ENCODE assay signal across 10 mouse cellular contexts in genomic region chr5:90964316-90964715, GRCm38 (mm10). TPM values are rescaled to one million over a fixed set of nuclear protein-coding genes. Genes with fewer than 3 reads are reported as not detected.
DNase-seq lines count a peak whose midpoint lies in the region; ATAC-seq and TF ChIP-seq lines count a peak whose summit lies in the region.
"Had no signal": no experiment of that assay in that cellular context is flagged by ENCODE, and none has a peak within 500 bp of the region (broad histone marks: within the 10 kb centered on the region; RNA-seq: fewer than 3 reads in every experiment).

No protein-coding gene starts in this region.

- TF ChIP-seq POLR2A in ES-Bruce4 (IDR thresholded peaks at IDR 0.05; ENCODE audit: insufficient read depth, low read length): no peak
- TF ChIP-seq POLR2A in bone marrow, adult 2 months (IDR thresholded peaks at IDR 0.05; ENCODE audit: borderline replicate concordance, control insufficient read depth, low read depth, low read length): no peak

- no peak for ATAC-seq in hindbrain, postnatal 0 days
- ATAC-seq in hindbrain, embryonic 16.5 days: no peak
- ATAC-seq in liver, embryonic 14.5 days (ENCODE audit: insufficient read depth): no peak
- ATAC-seq in heart, embryonic 11.5 days (replicated peaks; ENCODE audit: insufficient number of reproducible peaks, low FRiP score, low TSS enrichment): no peak

- H3K27ac ChIP-seq in hindbrain, postnatal 0 days: no peak overlapping the region
- no peak overlapping the region for H3K27ac ChIP-seq in hindbrain, embryonic 16.5 days (ENCODE audit: low read depth, low read length)
- H3K27ac ChIP-seq in ES-Bruce4 (ENCODE audit: insufficient read depth, low read length): no peak overlapping the region
- H3K27ac ChIP-seq in bone marrow, adult 2 months (ENCODE audit: control insufficient read depth, insufficient read depth, low read depth, low read length, poor library complexity): no peak overlapping the region
- no peak overlapping the region for H3K27ac ChIP-seq in liver, embryonic 14.5 days
- H3K27ac ChIP-seq in heart, embryonic 11.5 days (ENCODE audit: low read depth, low read length): no peak overlapping the region
- H3K27ac ChIP-seq: macrophage had no signal

- no peak overlapping the region for H3K4me3 ChIP-seq in hindbrain, postnatal 0 days (ENCODE audit: low read length)
- H3K4me3 ChIP-seq in hindbrain, embryonic 16.5 days (ENCODE audit: low read length): no peak overlapping the region
- H3K4me3 ChIP-seq in ES-Bruce4 (ENCODE audit: low read depth, low read length): no peak overlapping the region
- no peak overlapping the region for H3K4me3 ChIP-seq in bone marrow, adult 2 months (replicated peaks; ENCODE audit: control insufficient read depth, low read depth, low read length)
- no peak overlapping the region for H3K4me3 ChIP-seq in liver, embryonic 14.5 days (ENCODE audit: insufficient read depth in 1 of 2, low read depth in 2 of 2, low read length in 2 of 2)
- no peak overlapping the region for H3K4me3 ChIP-seq in heart, embryonic 11.5 days (ENCODE audit: low read depth, low read length)
- H3K4me3 ChIP-seq: erythroblast, embryonic 14.5 days had no signal

- H3K9me3 ChIP-seq in hindbrain, postnatal 0 days (ENCODE audit: low read length): no peaks in the 10 kb centered on the region
- H3K9me3 ChIP-seq in hindbrain, embryonic 16.5 days (ENCODE audit: control insufficient read depth, low read length): no peaks in the 10 kb centered on the region
- no peaks in the 10 kb centered on the region for H3K9me3 ChIP-seq in ES-Bruce4 (replicated peaks; ENCODE audit: control insufficient read depth, insufficient read depth, low read length, poor library complexity, severe bottlenecking)
- H3K9me3 ChIP-seq in liver, embryonic 14.5 days (ENCODE audit: control insufficient read depth, low read length): no peaks in the 10 kb centered on the region
- no peaks in the 10 kb centered on the region for H3K9me3 ChIP-seq in heart, embryonic 11.5 days (replicated peaks; ENCODE audit: control insufficient read depth, low read length)

- no peak overlapping the region for H3K4me2 ChIP-seq in hindbrain, postnatal 0 days (ENCODE audit: low read depth, low read length)
- no peak overlapping the region for H3K4me2 ChIP-seq in hindbrain, embryonic 16.5 days (ENCODE audit: low read length)
- H3K4me2 ChIP-seq in liver, embryonic 14.5 days (ENCODE audit: low read depth): no peak overlapping the region
- H3K4me2 ChIP-seq in heart, embryonic 11.5 days: no peak overlapping the region

- no peaks in the 10 kb centered on the region for H3K4me1 ChIP-seq in hindbrain, postnatal 0 days (ENCODE audit: insufficient read depth, low read length)
- no peaks in the 10 kb centered on the region for H3K4me1 ChIP-seq in hindbrain, embryonic 16.5 days (ENCODE audit: control insufficient read depth, insufficient read depth, low read depth, low read length)
- H3K4me1 ChIP-seq in ES-Bruce4 (ENCODE audit: control insufficient read depth, insufficient read depth, low read length): no peaks in the 10 kb centered on the region
- no peaks in the 10 kb centered on the region; the same call in 1 of the 2 replicates for H3K4me1 ChIP-seq in bone marrow, adult 2 months (ENCODE audit: control insufficient read depth, insufficient read depth, low read length)
- H3K4me1 ChIP-seq in liver, embryonic 14.5 days (replicated peaks; ENCODE audit: control insufficient read depth in 2 of 2, insufficient read depth in 2 of 2, low read length in 1 of 2): no peaks in the 10 kb centered on the region
- no peaks in the 10 kb centered on the region for H3K4me1 ChIP-seq in heart, embryonic 11.5 days (ENCODE audit: control insufficient read depth, insufficient read depth, low read length)

- TF ChIP-seq CTCF in hindbrain, postnatal 0 days (IDR thresholded peaks at IDR 0.05; ENCODE audit: low read depth): peak; percentile 55
- TF ChIP-seq CTCF in ES-Bruce4 (IDR thresholded peaks at IDR 0.05; ENCODE audit: low read depth, low read length): peak; percentile 90
- peak; percentile 85 for TF ChIP-seq CTCF in bone marrow, adult 2 months (IDR thresholded peaks at IDR 0.05; ENCODE audit: control insufficient read depth, insufficient read depth, low read length)
- TF ChIP-seq CTCF in liver, embryonic 14.5 days (IDR thresholded peaks at IDR 0.05; ENCODE audit: low read depth): peak; percentile 87

- H3K27me3 ChIP-seq in hindbrain, postnatal 0 days (ENCODE audit: insufficient read depth, low read length): no peaks in the 10 kb centered on the region
- H3K27me3 ChIP-seq in hindbrain, embryonic 16.5 days (replicated peaks; ENCODE audit: control insufficient read depth, insufficient read depth, low read length): no peaks in the 10 kb centered on the region
- no peaks in the 10 kb centered on the region for H3K27me3 ChIP-seq in ES-Bruce4 (ENCODE audit: control insufficient read depth, insufficient read depth, low read length, poor library complexity, severe bottlenecking)
- no peaks in the 10 kb centered on the region for H3K27me3 ChIP-seq in liver, embryonic 14.5 days (ENCODE audit: control insufficient read depth, insufficient read depth, low read length)
- H3K27me3 ChIP-seq in heart, embryonic 11.5 days (ENCODE audit: control insufficient read depth, insufficient read depth, low read length): no peaks in the 10 kb centered on the region

- peaks cover 4% of the 10 kb centered on the region; the same call in 1 of the 2 replicates for H3K36me3 ChIP-seq in hindbrain, postnatal 0 days (ENCODE audit: insufficient read depth, low read length)
- 0 out of 2 replicates have a peak, but pooled peaks cover 2% of the 10 kb centered on the region for H3K36me3 ChIP-seq in hindbrain, embryonic 16.5 days (ENCODE audit: control insufficient read depth, insufficient read depth, low read length)
- H3K36me3 ChIP-seq in ES-Bruce4 (ENCODE audit: control insufficient read depth, insufficient read depth, low read length, poor library complexity, severe bottlenecking): no peaks in the 10 kb centered on the region
- no peaks in the 10 kb centered on the region for H3K36me3 ChIP-seq in liver, embryonic 14.5 days (replicated peaks; ENCODE audit: control insufficient read depth, insufficient read depth, low read depth)
- H3K36me3 ChIP-seq in heart, embryonic 11.5 days (ENCODE audit: control insufficient read depth, insufficient read depth, low read length): no peaks in the 10 kb centered on the region

- H3K9ac ChIP-seq in hindbrain, postnatal 0 days (replicated peaks; ENCODE audit: low read length): no peak overlapping the region
- no peak overlapping the region for H3K9ac ChIP-seq in hindbrain, embryonic 16.5 days (ENCODE audit: low read depth, low read length)
- H3K9ac ChIP-seq in ES-Bruce4 (ENCODE audit: low read depth, poor library complexity, severe bottlenecking): no peak overlapping the region
- H3K9ac ChIP-seq in liver, embryonic 14.5 days (replicated peaks): no peak overlapping the region
- H3K9ac ChIP-seq in heart, embryonic 11.5 days (ENCODE audit: low read depth, low read length): no peak overlapping the region

- no peak for TF ChIP-seq EP300 in ES-Bruce4 (IDR thresholded peaks at IDR 0.05; ENCODE audit: insufficient read depth, low read depth, low read length)
- TF ChIP-seq EP300 in liver, embryonic 14.5 days (IDR thresholded peaks at IDR 0.05; ENCODE audit: low read depth): no peak

- DNase-seq in hindbrain, postnatal 0 days (ENCODE audit: low spot score): no peak
- no peak for DNase-seq in liver, embryonic 14.5 days (ENCODE audit: low read depth in 3 of 3, low spot score in 3 of 3)
- DNase-seq in thymus, postnatal 25 days: peak; percentile 12
- no peak for DNase-seq in right cerebral cortex, postnatal 4 days

- 64% methylated on average over 4 of the region's 4 CpGs for WGBS in hindbrain, postnatal 0 days
- 60% methylated on average over 4 of the region's 4 CpGs for WGBS in hindbrain, embryonic 16.5 days
- WGBS in bone marrow, adult 2 months: 70% methylated on average over 4 of the region's 4 CpGs
- 54% methylated on average over 4 of the region's 4 CpGs for WGBS in liver, embryonic 14.5 days (ENCODE audit: insufficient replicate concordance)
- 70% methylated on average over 4 of the region's 4 CpGs for WGBS in heart, embryonic 11.5 days (ENCODE audit: insufficient replicate concordance)

RNA-seq across cellular contexts. Expression of gene Mthfd2l, which starts 33.4 kb away (rescaled TPM):
- 84.7 and 97.5 TPM in 2 replicates for total RNA-seq in hindbrain, postnatal 0 days (2014; rRNA removed)
- 58.8 and 62.7 TPM in 2 replicates for polyA plus RNA-seq in hindbrain, postnatal 0 days (2015; fragmentation: Nextera tagmentation; extraction: Ambion mirVana)
- 59.4 and 61.8 TPM in 2 replicates for polyA plus RNA-seq in hindbrain, embryonic 16.5 days (2015; fragmentation: Nextera tagmentation; extraction: Ambion mirVana)
- polyA plus RNA-seq in ES-Bruce4 (2011; ENCODE audit: insufficient read depth, insufficient read length, low read depth, missing spikeins): 9.8 TPM in 2 replicates
- polyA plus RNA-seq in bone marrow, adult 2 months (2011; ENCODE audit: insufficient read depth, insufficient read length, low replicate concordance, missing spikeins): 3.4 and 4.1 TPM in 2 replicates
- polyA plus RNA-seq in liver, embryonic 14.5 days (2012; rRNA removed): 3.7 and 4.4 TPM in 2 replicates
- polyA plus RNA-seq in liver, embryonic 14.5 days (2014; fragmentation: Nextera tagmentation; extraction: Ambion mirVana): 9.1 and 9.2 TPM in 2 replicates
- polyA plus RNA-seq in heart, embryonic 11.5 days (2014; fragmentation: Nextera tagmentation; extraction: Ambion mirVana): 32.5 and 33.3 TPM in 2 replicates
